Mouse (Mus musculus): ENCODE data around the gene Sdsl.
A peak's percentile ranks its signal among the peaks of the same experiment; 100 is the strongest.
"Not testable (repeated sequence)": the region's sequence is repeated elsewhere in the genome, so short reads cannot be mapped to it uniquely, and the experiment has no call there.

Gene Sdsl

DNA sequence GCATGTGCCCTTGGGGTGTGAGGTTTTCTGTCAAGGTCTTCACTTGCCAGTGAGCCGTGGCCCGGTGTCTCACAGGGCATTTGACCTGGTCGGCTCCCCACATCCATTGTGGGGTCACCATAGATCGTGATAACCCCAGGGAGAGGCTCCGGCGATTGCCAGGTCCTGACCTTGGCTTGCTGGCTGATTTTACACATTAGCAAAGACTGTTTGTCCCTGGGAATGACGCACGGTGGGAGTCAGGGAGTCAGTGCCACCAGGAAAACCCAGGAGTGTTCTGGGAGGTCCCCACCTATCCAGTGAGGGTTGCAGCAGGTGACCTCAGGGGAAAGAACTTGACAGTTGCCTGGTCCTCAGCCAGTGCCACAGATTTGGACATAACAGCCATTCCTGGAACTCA, at the start of gene Sdsl:
Gene Sdsl, minus strand, starts transcription at position 41 of the 400 bp plus-strand sequence.
- DNase-seq (ENCODE audit: low read depth, low spot score): no peak

DNA sequence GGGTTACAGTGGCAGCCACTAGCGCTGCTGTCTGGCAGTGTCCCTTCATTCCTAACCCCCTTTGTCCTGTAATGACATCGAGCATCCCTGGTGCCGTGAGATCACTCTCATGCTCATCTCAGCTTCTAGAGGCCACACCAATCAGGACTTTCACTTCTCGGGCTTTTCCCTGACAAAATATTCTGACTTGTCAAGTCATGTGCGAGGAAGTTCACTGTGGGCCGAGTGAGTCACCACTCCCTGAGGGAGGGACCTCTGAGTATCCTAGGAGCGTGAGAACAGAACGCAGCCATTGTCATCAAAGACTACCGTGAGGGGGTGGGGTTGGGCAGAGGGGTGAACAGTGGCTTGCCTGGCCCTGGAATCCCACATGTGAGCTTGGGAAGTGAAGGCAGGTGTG, 44.9 kb upstream of the Sdsl start:
- DNase-seq (ENCODE audit: low read depth, low spot score): peak; percentile 99

DNA sequence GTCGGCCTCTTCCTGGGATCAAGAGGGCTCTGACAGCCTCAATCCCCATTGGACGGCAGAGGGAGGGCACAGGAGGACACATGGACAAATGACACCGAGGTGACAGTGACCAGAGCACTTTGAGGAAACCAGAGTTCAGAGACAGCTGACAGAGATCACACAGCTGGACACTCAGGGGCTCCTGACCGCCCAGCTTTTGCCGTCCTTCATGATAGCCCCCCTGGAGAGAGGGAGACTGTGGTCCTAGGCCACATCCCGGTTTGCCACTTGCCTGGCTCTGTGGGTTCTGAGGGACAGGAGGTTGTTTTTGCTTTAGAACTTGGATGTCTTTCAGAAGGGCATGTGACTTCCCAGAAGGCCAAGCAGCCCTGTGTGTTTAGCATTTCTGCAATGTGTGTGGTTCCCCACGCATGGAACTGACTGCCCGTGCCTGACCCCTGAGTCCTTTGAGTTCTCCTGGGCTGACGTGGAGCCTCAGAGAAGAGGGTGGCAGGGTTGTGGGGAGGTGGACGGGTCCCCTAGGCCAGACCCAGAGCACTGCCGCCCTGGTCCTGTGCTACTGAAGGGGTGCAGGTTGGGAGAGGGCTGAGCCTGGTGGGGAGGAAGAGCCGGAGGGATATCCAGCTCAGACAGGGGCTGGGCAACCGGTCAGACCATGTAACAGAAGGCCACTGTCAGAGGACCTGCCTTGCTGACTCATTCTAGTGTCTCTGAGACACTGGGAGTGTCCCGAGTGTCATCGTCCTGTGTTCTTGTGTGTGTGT, 43.8 kb upstream of the Sdsl start:
- DNase-seq (ENCODE audit: low read depth, low spot score): peak; percentile 52

DNA sequence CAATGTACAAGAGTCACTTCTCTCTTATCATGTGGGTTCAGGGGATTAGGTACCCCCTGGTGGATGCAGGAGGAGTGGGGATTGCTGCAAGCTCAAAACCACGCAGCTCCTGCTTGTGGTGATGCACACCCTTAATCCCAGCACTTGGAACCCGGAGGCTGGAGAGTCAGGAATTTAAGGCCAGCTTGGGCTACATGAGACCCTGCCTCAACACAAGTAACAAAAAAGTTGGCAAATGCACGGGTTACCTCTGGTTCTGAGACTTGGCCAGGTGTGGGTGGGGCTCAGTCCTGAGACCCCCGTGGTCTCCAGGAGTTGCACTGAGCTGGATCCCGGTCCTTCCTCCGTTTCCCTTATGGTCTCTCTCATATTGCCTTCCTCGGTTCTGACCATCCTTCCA, 42.8 kb upstream of the Sdsl start:
- DNase-seq (ENCODE audit: low read depth, low spot score): peak; percentile 36

DNA sequence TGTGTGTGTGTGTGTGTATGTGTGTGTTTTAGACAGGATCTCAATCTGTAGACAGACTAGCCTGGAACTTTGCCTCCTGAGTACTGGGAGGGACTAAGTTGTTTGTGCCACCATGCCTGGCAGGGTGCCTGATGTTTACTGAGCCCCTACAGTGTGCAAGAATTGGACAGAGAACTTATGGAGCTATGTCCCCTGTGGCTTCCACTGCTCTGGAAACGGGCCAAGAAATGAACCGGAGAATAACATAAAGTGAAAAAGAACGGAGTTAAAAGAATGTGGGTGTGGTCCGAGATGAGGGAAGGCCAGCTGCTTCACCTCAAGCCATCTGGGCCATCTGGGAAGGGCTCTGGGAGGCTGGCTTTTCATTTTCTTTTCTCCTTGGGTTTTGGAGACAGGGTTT, 42.1 kb upstream of the Sdsl start:
- DNase-seq (ENCODE audit: low read depth, low spot score): peak; percentile 91

DNA sequence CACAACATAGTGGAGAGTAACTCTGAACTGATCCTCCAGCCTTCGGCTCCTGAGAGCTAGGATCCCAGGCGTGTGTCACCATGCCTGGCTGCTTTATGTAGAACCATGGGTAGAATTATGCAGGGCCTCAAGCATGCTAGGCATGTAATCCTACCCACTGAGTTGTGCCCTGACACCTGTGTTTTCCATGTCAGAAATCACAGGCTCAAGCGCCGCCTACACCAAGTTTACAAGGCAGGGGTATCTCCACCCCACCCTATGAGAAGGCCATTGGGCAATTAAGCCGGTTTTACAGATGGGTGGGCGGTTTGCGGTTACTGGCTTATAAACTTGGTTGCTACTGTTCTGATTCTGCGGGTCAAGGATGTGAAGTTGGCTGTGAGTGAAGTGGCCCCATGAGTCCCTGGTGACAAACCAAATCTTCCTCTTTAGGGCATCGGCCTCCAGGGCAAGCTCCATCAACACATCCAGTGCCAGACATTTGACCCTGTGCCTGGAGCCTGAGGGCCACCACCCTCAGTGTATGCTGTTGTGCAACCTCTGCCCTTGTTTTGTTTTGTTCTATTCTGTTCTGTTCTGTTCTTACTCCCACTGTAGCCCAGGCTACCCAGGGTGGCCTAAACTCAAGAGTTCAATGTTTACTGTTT, 41.5 kb upstream of the Sdsl start:
- DNase-seq (ENCODE audit: low read depth, low spot score): peak; percentile 31

DNA sequence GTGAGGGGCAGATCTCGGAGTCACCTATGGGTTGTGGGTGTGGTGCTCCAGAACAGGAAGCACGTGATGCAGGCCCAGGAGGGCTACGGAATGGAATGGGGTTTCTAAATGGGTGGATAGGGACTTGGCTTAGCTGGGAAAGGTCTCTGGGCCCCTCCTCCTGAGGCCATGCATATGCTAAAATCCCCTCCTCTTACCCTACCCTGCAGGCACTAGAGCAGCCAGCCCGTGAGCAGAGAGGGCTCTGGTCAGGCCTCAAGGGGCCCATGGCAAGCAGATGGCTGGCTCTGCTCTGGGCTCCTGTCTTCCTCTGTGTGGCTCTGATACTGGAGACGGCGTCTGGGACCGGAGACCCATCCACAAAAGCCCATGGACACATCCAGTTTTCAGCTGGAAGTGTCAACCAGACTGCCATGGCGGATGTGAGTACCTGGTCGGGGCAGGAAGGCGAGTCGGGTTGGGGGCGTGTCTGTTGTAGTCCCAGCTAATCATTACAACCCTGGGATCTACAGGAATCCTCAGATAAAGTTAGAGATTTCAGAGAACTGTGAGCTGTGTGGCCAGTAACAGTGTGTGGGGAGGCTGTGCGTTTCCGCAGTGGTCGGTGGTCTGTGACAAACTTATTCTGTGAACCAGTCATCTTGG, 40.4 kb upstream of the Sdsl start:
- no peak for DNase-seq (ENCODE audit: low read depth, low spot score)

DNA sequence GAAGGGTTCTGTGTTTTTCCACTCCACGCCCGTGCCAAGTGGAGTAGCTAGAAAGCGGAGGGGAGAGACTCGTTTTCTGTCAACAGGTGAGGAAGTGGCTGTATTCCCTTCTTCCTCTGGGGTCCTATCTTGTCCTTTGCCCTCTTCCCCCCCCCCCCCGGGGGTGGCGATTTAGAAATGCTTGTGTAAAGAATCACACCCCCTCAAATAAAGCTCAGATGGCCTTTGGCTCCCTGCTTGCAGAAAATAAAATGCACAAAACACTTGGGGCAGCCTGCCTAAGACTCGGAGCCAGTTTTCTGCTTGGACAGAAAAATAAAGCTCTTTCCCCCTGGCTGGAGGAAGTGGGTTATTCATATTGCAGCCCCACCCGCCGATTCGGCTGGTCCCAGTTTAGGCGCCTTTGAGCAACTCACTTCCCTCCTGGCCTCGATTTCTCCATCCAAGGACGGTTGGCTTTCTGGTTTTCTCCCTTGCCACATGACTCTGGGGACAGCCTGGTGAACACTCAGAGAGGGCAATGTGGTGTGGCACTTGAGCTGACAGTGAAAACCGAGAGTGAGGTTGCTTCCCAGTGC, 39.1 kb upstream of the Sdsl start:
- DNase-seq (ENCODE audit: low read depth, low spot score): peak; percentile 43

DNA sequence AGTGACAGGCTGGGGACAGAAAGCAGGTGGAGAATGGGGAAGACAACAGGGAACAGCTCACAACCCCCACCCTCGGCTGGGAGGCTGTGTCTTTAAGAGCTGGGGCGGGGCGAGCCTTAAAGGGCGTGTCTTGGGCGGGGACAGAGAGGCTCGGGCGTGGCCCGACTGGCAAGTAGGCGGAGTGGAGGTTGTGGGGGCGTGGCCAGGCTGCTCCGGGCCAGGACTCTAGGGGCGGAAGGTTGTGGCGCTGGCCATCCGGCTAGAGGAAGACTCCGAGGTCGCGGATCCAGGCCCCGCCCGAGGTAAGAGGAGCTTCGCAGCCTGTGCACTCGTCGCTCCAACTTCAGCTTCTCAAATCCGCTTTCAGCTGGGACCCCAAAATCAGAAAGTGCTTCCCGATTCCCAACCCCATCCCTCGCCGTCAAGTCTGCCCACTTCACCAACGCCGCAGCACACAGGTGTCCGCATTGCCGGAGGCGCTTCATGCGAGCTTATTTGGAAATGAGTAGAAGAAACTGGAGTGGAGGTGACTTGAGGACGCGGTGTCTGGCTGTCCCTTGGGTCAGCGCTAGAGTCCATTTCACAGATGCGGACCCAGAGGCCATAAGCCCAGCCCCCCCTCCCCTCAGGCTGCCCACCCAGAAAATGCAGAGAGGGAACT, 38.5 kb upstream of the Sdsl start, which contains the start of gene Slc8b1:
Gene Slc8b1, plus strand, starts transcription at position 187 of the 661 bp plus-strand sequence.
- DNase-seq (ENCODE audit: low read depth, low spot score): peak; percentile 94

DNA sequence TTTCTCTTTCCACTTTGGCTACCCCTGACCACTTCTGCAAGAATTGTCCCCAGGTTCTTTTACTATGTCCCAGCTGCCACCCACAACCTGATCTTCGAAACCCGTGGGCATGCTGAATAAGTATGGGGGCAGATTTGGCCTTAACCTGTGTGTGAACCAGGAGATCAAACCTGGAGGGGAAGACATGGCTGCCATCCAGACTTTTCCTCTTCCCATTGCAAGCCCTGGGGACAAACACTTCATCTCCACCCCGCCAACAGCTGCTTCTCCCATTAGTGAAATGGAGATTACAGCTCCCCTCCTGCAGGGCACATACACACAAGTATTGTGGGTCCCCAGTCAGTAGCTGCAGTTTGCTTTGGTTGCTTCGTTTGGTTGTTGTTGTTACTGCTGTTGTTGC, 34.7 kb upstream of the Sdsl start:
- DNase-seq (ENCODE audit: low read depth, low spot score): no peak

DNA sequence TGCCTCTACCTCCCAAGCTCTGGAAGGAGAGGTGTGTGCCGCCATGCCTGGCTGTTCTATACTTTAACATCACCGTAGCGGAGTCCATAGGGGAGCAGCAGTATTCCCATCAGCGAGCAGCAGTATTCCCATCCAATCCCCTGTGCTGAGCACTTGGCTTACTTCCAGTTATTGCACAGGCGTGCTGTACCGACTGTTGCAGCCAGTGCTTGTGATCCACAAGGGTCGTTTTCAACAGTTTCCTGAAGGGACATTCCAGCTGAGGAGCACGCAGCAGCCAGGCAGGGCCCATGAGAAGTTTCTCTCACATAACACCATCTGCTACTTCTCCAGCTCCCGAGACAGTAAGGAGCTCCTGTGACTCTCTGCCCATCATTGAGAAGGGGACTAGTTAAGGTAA, 33.9 kb upstream of the Sdsl start:
- DNase-seq (ENCODE audit: low read depth, low spot score): no peak

DNA sequence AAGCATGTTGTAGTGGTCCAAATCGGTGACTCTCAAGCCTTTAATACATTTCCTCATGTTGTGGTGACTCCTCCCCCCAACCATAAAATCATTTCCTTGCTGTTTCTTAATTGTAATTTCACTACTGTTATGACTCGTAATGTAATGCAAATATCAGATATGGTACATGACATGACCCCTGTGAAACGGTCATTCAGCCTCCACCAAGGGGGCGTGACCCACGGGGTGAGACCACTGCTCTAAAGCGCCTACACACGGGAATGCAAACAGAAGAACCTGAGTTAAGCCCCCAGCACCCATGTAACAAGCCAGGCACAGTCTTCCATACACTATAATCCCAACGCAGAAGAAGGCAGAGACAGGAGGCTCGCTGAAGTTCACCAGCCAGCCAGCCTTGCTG, 33.2 kb upstream of the Sdsl start:
- DNase-seq (ENCODE audit: low read depth, low spot score): no peak

DNA sequence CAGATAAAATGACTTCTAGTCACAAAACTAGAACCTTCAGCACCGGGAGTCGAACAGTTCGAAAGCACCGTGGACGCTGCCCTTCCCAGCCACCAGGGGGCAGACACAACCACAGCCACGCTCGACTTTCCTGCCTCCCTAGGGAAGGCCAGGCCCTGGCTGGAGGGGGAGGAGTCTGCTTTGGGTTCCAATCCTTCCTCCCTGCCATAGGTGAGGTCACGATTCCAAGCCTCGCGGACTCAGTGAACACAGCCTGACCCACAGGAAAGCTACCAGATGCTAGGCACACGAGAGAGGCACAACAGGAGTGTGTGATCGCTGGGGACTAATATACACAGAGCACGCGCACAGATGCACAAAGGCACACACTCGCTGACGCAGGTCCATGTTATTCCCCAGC, 32.8 kb upstream of the Sdsl start:
- DNase-seq (ENCODE audit: low read depth, low spot score): peak; percentile 97

DNA sequence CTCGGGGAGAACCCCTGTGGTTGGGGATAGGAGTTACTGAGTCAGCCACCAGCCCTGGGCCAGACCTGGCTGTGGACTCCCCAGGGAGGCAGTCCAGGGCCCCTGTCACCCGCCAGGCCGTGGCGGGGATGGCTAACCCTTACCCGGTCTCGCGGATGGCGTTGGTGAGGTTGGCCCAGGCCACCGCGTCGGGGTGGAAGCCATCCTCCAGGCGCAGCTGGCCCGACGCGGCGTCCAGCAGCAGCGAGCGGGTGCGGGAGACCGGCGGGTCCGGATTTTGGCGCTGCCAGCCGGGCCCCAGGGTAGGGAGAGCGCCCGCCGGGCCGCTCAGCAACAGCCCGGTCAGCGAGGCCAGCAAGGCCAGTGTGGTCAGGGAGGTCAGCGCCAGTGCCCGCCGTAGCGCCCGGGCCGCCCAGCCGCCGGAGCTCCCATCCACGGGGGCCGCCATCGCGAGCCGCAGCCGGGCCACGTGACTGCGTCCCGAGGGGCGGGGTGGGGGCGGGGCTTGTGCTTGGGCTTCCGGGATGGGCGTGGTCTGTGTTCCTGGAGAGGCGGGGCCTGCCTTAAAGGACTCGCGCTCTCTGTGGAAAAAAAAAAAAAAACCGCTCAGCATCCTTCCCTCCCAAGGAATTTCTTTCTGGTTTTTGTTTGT, 30.7 kb upstream of the Sdsl start, which contains the start of gene Plbd2:
Gene Plbd2, minus strand, starts transcription at position 482 of the 652 bp plus-strand sequence.
- DNase-seq (ENCODE audit: low read depth, low spot score): peak; percentile 88

DNA sequence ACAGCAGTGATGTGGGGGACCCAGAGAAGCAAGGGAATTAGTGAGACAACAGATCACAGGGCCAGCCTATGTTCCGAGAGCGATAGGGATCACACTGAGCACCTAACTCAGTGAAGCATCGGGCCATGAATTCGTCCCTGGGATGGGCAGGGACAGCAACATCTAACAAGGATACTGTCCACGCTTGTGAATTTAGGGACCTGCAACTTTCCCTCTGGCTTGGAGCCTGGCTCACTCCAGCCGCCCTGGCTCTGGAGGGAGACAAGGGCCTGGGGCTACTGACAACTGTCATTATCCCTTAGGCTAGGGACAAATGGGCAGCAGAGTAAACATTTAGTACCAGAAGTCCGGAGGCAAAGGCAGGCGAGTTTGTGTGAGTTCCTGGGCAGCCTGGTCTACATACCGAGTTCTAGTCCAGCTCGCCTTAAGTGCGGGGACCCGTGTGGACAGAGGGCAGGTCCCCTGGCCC, 30.1 kb upstream of the Sdsl start:
- peak; percentile 66 for DNase-seq (ENCODE audit: low read depth, low spot score)

DNA sequence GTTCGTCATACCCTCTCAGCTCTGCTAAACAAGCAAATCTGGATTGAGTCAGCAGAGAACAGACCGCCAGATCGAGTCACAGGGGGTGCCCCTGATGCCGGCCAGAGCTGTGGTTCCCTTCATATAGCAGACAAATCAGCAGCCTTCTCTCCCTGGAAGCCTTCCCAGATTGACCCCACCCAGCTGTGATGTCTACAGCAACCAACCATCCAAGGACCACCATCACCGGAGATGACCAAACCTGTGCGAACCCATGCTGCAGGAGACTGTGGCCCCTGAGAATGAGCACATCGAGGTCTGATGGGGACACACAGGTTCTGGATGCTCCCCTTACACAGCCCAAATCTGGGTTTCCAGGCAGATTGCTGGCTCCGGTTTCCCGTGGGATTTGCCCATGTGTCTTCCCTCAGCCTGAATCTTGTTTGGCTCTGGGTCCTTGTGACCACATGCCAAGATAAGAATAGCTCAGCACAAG, 29.6 kb upstream of the Sdsl start:
- DNase-seq (ENCODE audit: low read depth, low spot score): peak; percentile 86

DNA sequence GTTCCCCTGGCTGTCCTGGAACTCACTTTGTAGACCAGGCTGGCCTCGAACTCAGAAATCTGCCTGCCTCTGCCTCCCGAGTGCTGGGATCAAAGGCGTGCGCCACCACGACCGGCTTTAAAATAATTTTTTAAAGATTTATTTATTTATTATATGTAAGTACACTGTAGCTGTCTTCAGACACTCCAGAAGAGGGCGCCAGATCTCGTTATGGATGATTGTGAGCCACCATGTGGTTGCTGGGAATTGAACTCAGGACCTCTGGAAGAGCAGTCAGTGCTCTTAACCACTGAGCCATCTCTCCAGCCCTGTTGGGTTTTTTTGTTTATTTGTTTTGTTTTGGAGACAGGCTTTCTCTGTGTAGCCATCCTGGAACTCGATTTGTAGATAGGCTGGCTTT, 28.0 kb upstream of the Sdsl start:
- DNase-seq (ENCODE audit: low read depth, low spot score): not testable (repeated sequence)

DNA sequence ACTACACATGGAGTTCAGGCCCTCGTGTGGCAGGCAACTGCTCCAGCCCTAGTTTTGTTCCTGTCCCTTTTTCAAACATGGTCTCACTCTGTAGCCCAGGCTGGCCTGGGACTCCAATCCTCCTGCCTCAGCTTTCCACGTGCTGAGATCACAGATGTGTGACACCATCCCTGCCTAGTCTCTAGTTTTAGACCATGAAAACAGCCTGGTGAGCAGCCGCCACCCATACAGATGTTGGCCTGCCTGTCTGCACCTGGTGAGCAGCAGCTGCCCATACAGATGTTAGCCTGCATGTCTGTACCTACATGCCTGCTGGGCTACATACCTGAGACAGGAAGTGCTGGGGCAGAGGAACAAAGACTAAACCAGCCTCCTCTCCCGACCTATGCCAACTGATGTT, 26.6 kb upstream of the Sdsl start:
- DNase-seq (ENCODE audit: low read depth, low spot score): no peak

DNA sequence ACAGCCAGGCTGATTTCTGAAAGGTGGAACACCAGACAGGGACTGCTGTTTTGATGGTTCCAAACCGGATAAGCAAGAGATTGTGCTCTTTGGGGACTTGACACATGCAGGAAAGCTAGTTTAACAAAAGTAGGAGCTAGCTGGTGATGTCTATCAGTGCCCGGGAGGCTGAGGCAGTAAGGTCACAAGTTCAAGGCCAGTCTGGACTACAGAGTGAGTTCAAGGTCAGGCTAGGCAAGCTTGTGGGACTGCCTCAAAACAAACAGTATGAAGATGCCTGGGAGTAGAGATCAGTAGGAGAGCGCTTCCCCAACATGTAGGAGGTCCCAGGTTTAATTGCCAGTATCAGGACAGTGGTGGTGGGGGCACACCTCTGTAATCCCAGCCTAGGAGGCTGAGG, 24.5 kb upstream of the Sdsl start:
- DNase-seq (ENCODE audit: low read depth, low spot score): no peak

DNA sequence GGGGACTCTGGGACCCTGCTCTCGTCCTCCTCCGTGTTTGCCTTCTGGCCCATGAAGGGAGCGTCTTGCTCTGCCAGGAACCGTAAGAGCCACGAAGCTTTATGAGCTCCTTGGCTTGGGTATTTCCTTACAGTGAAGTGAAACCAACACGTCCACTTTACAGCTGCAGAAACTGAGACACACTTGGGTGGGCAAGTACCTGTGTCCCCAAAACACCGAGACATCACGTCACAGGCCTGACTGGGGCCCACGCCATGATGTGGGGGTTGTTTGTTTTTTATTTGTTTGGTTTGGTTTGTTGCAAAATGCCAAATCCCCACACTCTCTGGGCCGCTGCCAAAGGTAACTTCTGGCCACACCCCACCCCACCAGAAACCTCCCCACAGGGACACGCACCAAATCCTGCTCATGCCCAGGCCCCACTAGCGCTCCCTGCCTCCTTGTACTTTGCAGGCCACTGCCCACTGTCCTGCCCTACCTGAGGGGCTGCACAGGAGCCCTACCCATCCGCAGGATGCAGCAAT, 23.2 kb upstream of the Sdsl start:
- DNase-seq (ENCODE audit: low read depth, low spot score): no peak
